Mouse (Mus musculus) forebrain, embryonic 11.5 days (tissue): ENCODE measurements around the gene Endov. TPM values are rescaled to one million over a fixed set of nuclear protein-coding genes. Genes with fewer than 3 reads are reported as not detected.

Source experiments
- ATAC-seq: fragments of 200-750 bp; cut with Nextera tagmentation; replicated peaks from 2 replicates; pipeline ENCODE4 v1.8.0; 2017; ENCODE audit warnings: moderate TSS enrichment; ENCODE audit not compliant: low FRiP score
- DNase-seq: peaks from one replicate; pipeline ENCODE4 v3.0.0-alpha.2; 2017; ENCODE audit warnings: low spot score
- H3K27ac ChIP-seq: fragments of 300-500 bp; sonication (generic); 2 replicates; pipeline ENCODE4 v1.5.1; 2014; ENCODE audit warnings: low read depth, low read length
- H3K27me3 ChIP-seq: fragments of 300-500 bp; sonication (generic); 2 replicates; pipeline ENCODE4 v1.6.1; 2014; ENCODE audit warnings: mild to moderate bottlenecking, low read length, mixed read lengths; ENCODE audit not compliant: control insufficient read depth, insufficient read depth
- H3K36me3 ChIP-seq: fragments of 300-500 bp; sonication (generic); 2 replicates; pipeline ENCODE4 v1.6.1; 2014; ENCODE audit warnings: mild to moderate bottlenecking, low read length, moderate library complexity, mixed read lengths; ENCODE audit not compliant: control insufficient read depth, insufficient read depth
- H3K4me1 ChIP-seq: fragments of 300-500 bp; sonication (generic); replicated peaks from 2 replicates; pipeline ENCODE4 v1.6.1; 2014; ENCODE audit warnings: low read length, mixed read lengths; ENCODE audit not compliant: control insufficient read depth, insufficient read depth
- H3K4me2 ChIP-seq: fragments of 300-500 bp; sonication (generic); 2 replicates; pipeline ENCODE4 v1.6.1; 2014; ENCODE audit warnings: low read depth, mild to moderate bottlenecking, low read length, moderate library complexity, mixed read lengths; ENCODE audit not compliant: severe bottlenecking
- H3K4me3 ChIP-seq: fragments of 300-500 bp; sonication (generic); 2 replicates; pipeline ENCODE4 v1.5.1; 2014; ENCODE audit warnings: low read depth, low read length
- H3K9ac ChIP-seq: fragments of 300-500 bp; sonication (generic); 2 replicates; pipeline ENCODE4 v1.6.1; 2014; ENCODE audit warnings: low read length
- H3K9me3 ChIP-seq: fragments of 300-500 bp; sonication (generic); 2 replicates; pipeline ENCODE4 v1.6.1; 2016; ENCODE audit warnings: low read length, mixed read lengths; ENCODE audit not compliant: control insufficient read depth
- WGBS: fragments of 180-500 bp; shearing (Covaris S2); extraction: QIAGEN DNeasy Blood & Tissue Kit; methylation state at CpG from one replicate; pipeline ENCODE4 v1.1.7; 2014; 5-methylcytosine and 5-hydroxymethylcytosine counted together
- polyA plus RNA-seq: library from polyadenylated mRNA; unstranded; fragments of >200 nt; fragmentation: Nextera tagmentation; extraction: Ambion mirVana; gene quantifications from 2 replicates; pipeline ENCODE4 v1.2.1, GENCODE M21; 2014

Endov gene
- 18.4 and 21.0 TPM in 2 replicates for polyA plus RNA-seq

DNA sequence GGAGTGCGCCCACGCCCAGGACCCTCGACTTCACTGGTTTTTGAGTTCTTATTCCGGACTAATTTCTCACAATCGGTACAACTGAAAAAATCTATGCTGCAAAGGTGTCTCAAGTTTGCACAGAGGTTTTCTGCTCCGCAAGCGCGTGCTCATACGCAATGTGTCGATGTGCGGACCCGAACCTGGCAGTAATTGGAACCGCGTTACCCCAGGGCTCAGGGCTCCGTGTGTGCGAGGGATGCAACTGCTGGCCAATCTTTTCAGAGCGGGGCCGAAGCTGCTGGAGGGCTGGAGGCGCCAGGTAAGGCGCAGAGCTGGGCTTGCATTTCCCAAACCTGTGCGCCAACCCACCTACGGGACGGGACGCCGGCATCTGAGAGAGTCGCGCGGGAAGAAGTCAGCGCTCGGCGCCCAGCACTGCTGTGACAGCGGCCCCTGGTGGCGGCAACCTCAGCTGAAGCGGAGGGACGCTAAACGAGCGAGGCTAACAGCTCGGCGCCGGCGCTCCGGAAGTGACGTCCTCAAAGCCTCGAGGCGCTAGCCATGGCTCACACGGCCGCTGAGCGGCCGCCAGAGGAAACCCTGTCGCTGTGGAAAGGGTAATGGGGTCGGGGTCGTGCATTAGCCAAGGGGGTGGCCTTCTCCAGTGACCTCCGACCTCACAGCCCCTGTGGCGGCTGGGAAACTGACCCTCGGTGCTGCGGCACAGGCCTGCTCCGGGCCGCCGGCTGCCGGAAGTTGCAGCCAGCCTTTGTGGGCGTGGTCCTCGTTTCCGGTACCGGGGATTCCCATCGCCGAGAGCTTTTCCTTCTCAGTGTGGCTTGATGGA lies at the start of gene Endov:
Endov (plus strand) TSS at position 487 of the 829 bp plus-strand sequence.
- no peaks in the 10 kb centered on the region for H3K9me3 ChIP-seq
- under 1% methylated on average over 66 of the region's 66 CpGs for whole genome bisulfite sequencing
- no peaks in the 10 kb centered on the region for H3K36me3 ChIP-seq
- H3K4me1 ChIP-seq, result peaks cover 8% of the 10 kb centered on the region
- H3K4me3 ChIP-seq, result peak within 1 kb of the TSS; percentile 84
- peak; percentile 95 for ATAC-seq
- no peaks in the 10 kb centered on the region for H3K27me3 ChIP-seq
- H3K4me2 ChIP-seq, result peak within 1 kb of the TSS; percentile 91
- H3K27ac ChIP-seq, result peak within 1 kb of the TSS; percentile 88
- peak; percentile 99 for DNase-seq
- H3K9ac ChIP-seq, result peak within 1 kb of the TSS; percentile 92

DNA sequence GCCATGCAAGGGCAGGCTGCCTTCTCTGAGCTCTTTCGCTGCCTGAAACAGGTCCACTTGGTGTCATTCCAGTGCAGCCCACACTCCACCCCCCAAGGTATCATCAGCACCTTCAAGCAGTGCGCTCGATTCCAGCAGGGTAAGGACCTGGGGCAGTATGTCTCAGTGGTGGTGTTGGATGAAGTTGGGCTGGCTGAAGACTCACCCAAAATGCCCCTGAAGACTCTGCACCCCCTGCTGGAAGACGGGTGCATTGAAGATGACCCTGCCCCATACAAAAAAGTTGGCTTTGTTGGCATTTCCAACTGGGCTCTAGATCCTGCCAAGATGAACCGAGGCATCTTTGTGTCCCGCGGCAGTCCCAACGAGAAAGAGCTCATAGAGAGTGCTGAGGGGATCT lies 48.9 kb upstream of the Endov start:
- H3K9me3 ChIP-seq, result no peaks in the 10 kb centered on the region
- no peak for DNase-seq
- H3K27me3 ChIP-seq, result no peaks in the 10 kb centered on the region
- H3K36me3 ChIP-seq, result no peaks in the 10 kb centered on the region
- no peaks in the 10 kb centered on the region for H3K4me1 ChIP-seq
- no peak overlapping the region for H3K4me2 ChIP-seq
- H3K9ac ChIP-seq, result no peak overlapping the region
- no peak for ATAC-seq
- no peak overlapping the region for H3K4me3 ChIP-seq
- WGBS, result 91% methylated on average over 8 of the region's 8 CpGs
- no peak overlapping the region for H3K27ac ChIP-seq

DNA sequence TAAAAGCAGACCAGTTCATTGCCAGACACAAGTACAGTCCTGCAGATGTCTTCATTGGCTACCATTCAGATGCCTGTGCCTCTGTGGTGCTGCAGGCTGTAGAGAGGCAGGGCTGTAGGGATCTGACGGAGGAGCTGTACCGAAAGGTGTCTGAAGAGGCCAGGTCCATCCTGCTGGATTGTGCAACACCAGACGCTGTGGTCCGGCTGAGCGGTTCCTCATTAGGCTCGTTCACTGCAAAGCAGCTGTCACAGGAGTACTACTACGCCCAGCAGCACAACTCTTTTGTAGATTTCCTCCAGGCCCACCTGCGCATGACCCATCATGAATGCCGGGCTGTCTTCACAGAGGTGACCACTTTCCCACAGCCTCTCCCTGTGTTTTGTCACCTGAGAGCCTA lies 47.7 kb upstream of the Endov start:
- Histone ChIP-seq H3K4me1 (no peaks in the 10 kb centered on the region), H3K4me2 (no peak overlapping the region), H3K36me3 (no peaks in the 10 kb centered on the region), H3K4me3 (no peak overlapping the region), H3K9me3 (no peaks in the 10 kb centered on the region), H3K27me3 (no peaks in the 10 kb centered on the region), H3K9ac (no peak overlapping the region), H3K27ac (no peak overlapping the region)
- 91% methylated on average over 9 of the region's 9 CpGs for WGBS
- DNase-seq, result no peak
- ATAC-seq, result no peak

GRCm38 (mm10) chr11:119456097-119456496 lies 35.0 kb upstream of the Endov start:
- H3K9ac ChIP-seq, result no peak overlapping the region
- H3K4me1 ChIP-seq, result no peaks in the 10 kb centered on the region
- H3K27me3 ChIP-seq, result no peaks in the 10 kb centered on the region
- 86% methylated on average over 4 of the region's 4 CpGs for WGBS
- ATAC-seq (no peak), DNase-seq (no peak)
- no peak overlapping the region for H3K4me3 ChIP-seq
- H3K27ac ChIP-seq, result no peak overlapping the region
- H3K4me2 ChIP-seq, result no peak overlapping the region
- no peaks in the 10 kb centered on the region for H3K9me3 ChIP-seq
- H3K36me3 ChIP-seq, result no peaks in the 10 kb centered on the region

GRCm38 (mm10) chr11:119477876-119478275 lies 13.3 kb upstream of the Endov start:
- Histone ChIP-seq H3K4me1 (no peaks in the 10 kb centered on the region), H3K27me3 (no peaks in the 10 kb centered on the region), H3K27ac (no peak overlapping the region), H3K9me3 (no peaks in the 10 kb centered on the region), H3K36me3 (no peaks in the 10 kb centered on the region), H3K4me2 (no peak overlapping the region), H3K9ac (no peak overlapping the region), H3K4me3 (no peak overlapping the region)
- ATAC-seq, result no peak
- 95% methylated on average over 4 of the region's 4 CpGs for whole genome bisulfite sequencing
- DNase-seq, result no peak

DNA sequence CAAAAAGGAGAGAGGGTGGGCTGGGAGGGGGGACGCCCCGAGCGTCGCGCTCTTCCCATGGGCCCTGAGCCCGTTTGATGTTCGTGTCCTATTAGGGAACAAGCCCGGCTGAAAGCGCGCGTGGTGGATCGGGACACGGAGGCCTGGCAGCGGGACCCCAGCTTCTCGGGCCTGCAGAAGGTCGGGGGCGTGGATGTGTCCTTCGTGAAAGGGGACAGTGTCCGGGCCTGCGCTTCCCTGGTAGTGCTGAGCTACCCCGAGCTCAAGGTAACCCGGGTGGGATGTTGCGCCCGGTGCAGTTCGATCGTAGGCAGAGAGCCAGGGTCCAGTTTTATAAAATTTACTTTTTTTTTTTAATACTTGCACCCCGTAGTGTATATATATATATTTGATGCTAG lies 542 bp downstream of the Endov start:
- H3K27ac ChIP-seq, result peak overlapping the region; percentile 88
- WGBS, result 7% methylated on average over 27 of the region's 27 CpGs
- peak overlapping the region; percentile 84 for H3K4me3 ChIP-seq
- peak overlapping the region; percentile 91 for H3K4me2 ChIP-seq
- no peaks in the 10 kb centered on the region for H3K36me3 ChIP-seq
- no peaks in the 10 kb centered on the region for H3K27me3 ChIP-seq
- no peaks in the 10 kb centered on the region for H3K9me3 ChIP-seq
- ATAC-seq, result peak; percentile 57; the same call in 1 of the 2 replicates
- no peak for DNase-seq
- H3K9ac ChIP-seq, result peak overlapping the region; percentile 92
- peaks cover 8% of the 10 kb centered on the region for H3K4me1 ChIP-seq

- no peak for DNase-seq
- H3K27me3 ChIP-seq, result no peaks in the 10 kb centered on the region
- peak overlapping the region; percentile 84; the same call in 1 of the 2 replicates for H3K4me3 ChIP-seq
- H3K4me2 ChIP-seq, result peak overlapping the region; percentile 91; the same call in 1 of the 2 replicates
- H3K9me3 ChIP-seq, result no peaks in the 10 kb centered on the region
- H3K36me3 ChIP-seq, result no peaks in the 10 kb centered on the region; the same call in 1 of the 2 replicates
- H3K9ac ChIP-seq, result peak overlapping the region; percentile 92
- ATAC-seq, result no peak
- WGBS, result 93% methylated on average over 6 of the region's 6 CpGs
- H3K4me1 ChIP-seq, result peaks cover 8% of the 10 kb centered on the region
- no peak overlapping the region for H3K27ac ChIP-seq
Observed at GRCm38 (mm10) chr11:119492830-119493229, 1.7 kb downstream of the Endov start.

- H3K9ac ChIP-seq, result no peak overlapping the region
- H3K27ac ChIP-seq, result no peak overlapping the region
- no peaks in the 10 kb centered on the region; the same call in 1 of the 2 replicates for H3K36me3 ChIP-seq
- no peak overlapping the region for H3K4me2 ChIP-seq
- no peaks in the 10 kb centered on the region for H3K9me3 ChIP-seq
- no peak for ATAC-seq
- H3K4me1 ChIP-seq, result peaks cover 8% of the 10 kb centered on the region
- no peaks in the 10 kb centered on the region for H3K27me3 ChIP-seq
- H3K4me3 ChIP-seq, result no peak overlapping the region
- no peak for DNase-seq
- WGBS, result 87% methylated on average over 4 of the region's 4 CpGs
Observed at GRCm38 (mm10) chr11:119493516-119493915, 2.4 kb downstream of the Endov start.
